Mouse (Mus musculus): ENCODE measurements at regions not wholly inside any gene's neighbourhood (a gene's known extent, or its start where the extent isn't known, plus 50 kb on each side); places are given as distances from the start of the nearest gene placed in this dataset.

- no peak for DNase-seq (ENCODE audit: low spot score in 2 of 2)
Measured at GRCm38 (mm10) chr10:117997796-117998195, 143.8 kb upstream of the Mdm1 start.

- DNase-seq (ENCODE audit: low spot score in 2 of 2): no peak
Measured at GRCm38 (mm10) chr10:118000591-118000990, 141.0 kb upstream of the Mdm1 start.

GRCm38 (mm10) chr10:118001501-118001900 is 140.1 kb upstream of the Mdm1 start:
- DNase-seq (ENCODE audit: low spot score in 2 of 2): no peak

GRCm38 (mm10) chr10:118001971-118002370 is 139.6 kb upstream of the Mdm1 start:
- DNase-seq (ENCODE audit: low spot score in 2 of 2): no peak

GRCm38 (mm10) chr10:118002559-118002958 is 139.1 kb upstream of the Mdm1 start:
- no peak for DNase-seq (ENCODE audit: low spot score in 2 of 2)

GRCm38 (mm10) chr10:118003179-118003578 is 138.4 kb upstream of the Mdm1 start:
- no peak for DNase-seq (ENCODE audit: low spot score in 2 of 2)

- no peak for DNase-seq (ENCODE audit: low spot score in 2 of 2)
Measured at GRCm38 (mm10) chr10:118003739-118004361, 137.8 kb upstream of the Mdm1 start.

- DNase-seq (ENCODE audit: low spot score in 2 of 2): no peak
Measured at GRCm38 (mm10) chr10:118004362-118004958, 137.2 kb upstream of the Mdm1 start.

GRCm38 (mm10) chr10:118006827-118007550 is 134.6 kb upstream of the Mdm1 start:
- DNase-seq (ENCODE audit: low spot score in 2 of 2): no peak

- no peak for DNase-seq (ENCODE audit: low spot score in 2 of 2)
Measured at GRCm38 (mm10) chr10:118007846-118008245, 133.8 kb upstream of the Mdm1 start.

GRCm38 (mm10) chr10:118011687-118012567 is 129.7 kb upstream of the Mdm1 start:
- DNase-seq (ENCODE audit: low spot score in 2 of 2): no peak

GRCm38 (mm10) chr10:118028831-118029230 is 112.8 kb upstream of the Mdm1 start:
- no peak for DNase-seq (ENCODE audit: low spot score in 2 of 2)

GRCm38 (mm10) chr10:118034401-118034800 is 107.2 kb upstream of the Mdm1 start:
- DNase-seq (ENCODE audit: low spot score in 2 of 2): no peak

- no peak for DNase-seq (ENCODE audit: low spot score in 2 of 2)
Measured at GRCm38 (mm10) chr10:118035035-118035434, 106.6 kb upstream of the Mdm1 start.

- no peak for DNase-seq (ENCODE audit: low spot score in 2 of 2)
Measured at GRCm38 (mm10) chr10:118038465-118038864, 103.1 kb upstream of the Mdm1 start.

- DNase-seq (ENCODE audit: low spot score in 2 of 2): no peak
Measured at GRCm38 (mm10) chr10:118039056-118039455, 102.6 kb upstream of the Mdm1 start.

GRCm38 (mm10) chr10:118041068-118041467 is 100.5 kb upstream of the Mdm1 start:
- DNase-seq (ENCODE audit: low spot score in 2 of 2): no peak

GRCm38 (mm10) chr10:118043761-118044160 is 97.8 kb upstream of the Mdm1 start:
- no peak for DNase-seq (ENCODE audit: low spot score in 2 of 2)

- DNase-seq (ENCODE audit: low spot score in 2 of 2): no peak
Measured at GRCm38 (mm10) chr10:118044840-118045239, 96.8 kb upstream of the Mdm1 start.

- no peak for DNase-seq (ENCODE audit: low spot score in 2 of 2)
Measured at GRCm38 (mm10) chr10:118045427-118045826, 96.2 kb upstream of the Mdm1 start.

- no peak for DNase-seq (ENCODE audit: low spot score in 2 of 2)
Measured at GRCm38 (mm10) chr10:118046328-118046727, 95.3 kb upstream of the Mdm1 start.

- no peak for DNase-seq (ENCODE audit: low spot score in 2 of 2)
Measured at GRCm38 (mm10) chr10:118046831-118047230, 94.8 kb upstream of the Mdm1 start.
